Mouse (Mus musculus) lung, embryonic 14.5 days (tissue): ENCODE measurements around the gene Nrg4. TPM values are rescaled to one million over a fixed set of nuclear protein-coding genes. Genes with fewer than 3 reads are reported as not detected.

Experiments
- ATAC-seq: fragments of 200-750 bp; cut with Nextera tagmentation; 2 replicates; pipeline ENCODE4 v1.8.0; 2017; ENCODE audit warnings: mild to moderate bottlenecking, moderate TSS enrichment, moderate library complexity; ENCODE audit not compliant: insufficient read depth
- DNase-seq: peaks from one replicate; pipeline ENCODE4 v3.0.0-alpha.2; 2015
- H3K27ac ChIP-seq: fragments of 300-500 bp; sonication (generic); 2 replicates; pipeline ENCODE4 v1.5.1; 2014; ENCODE audit warnings: low read depth, mild to moderate bottlenecking, moderate library complexity
- H3K27me3 ChIP-seq: fragments of 300-500 bp; sonication (generic); 2 replicates; pipeline ENCODE4 v1.6.1; 2014; ENCODE audit warnings: low read length, control low read depth; ENCODE audit not compliant: insufficient read depth
- H3K36me3 ChIP-seq: fragments of 300-500 bp; sonication (generic); 2 replicates; pipeline ENCODE4 v1.6.1; 2014; ENCODE audit warnings: control low read depth; ENCODE audit not compliant: insufficient read depth
- H3K4me1 ChIP-seq: fragments of 300-500 bp; sonication (generic); 2 replicates; pipeline ENCODE4 v1.6.1; 2014; ENCODE audit warnings: antibody characterized with exemption, control low read depth; ENCODE audit not compliant: insufficient read depth
- H3K4me2 ChIP-seq: fragments of 300-500 bp; sonication (generic); 2 replicates; pipeline ENCODE4 v1.6.1; 2014; ENCODE audit warnings: mild to moderate bottlenecking
- H3K4me3 ChIP-seq: fragments of 300-500 bp; sonication (generic); 2 replicates; pipeline ENCODE4 v1.5.1; 2014; ENCODE audit warnings: low read depth, low read length
- H3K9ac ChIP-seq: fragments of 300-500 bp; sonication (generic); 2 replicates; pipeline ENCODE4 v1.6.1; 2014
- H3K9me3 ChIP-seq: fragments of 300-500 bp; sonication (generic); 2 replicates; pipeline ENCODE4 v1.6.1; 2016; ENCODE audit warnings: low read depth, low read length, control low read depth
- CTCF ChIP-seq: IDR thresholded peaks from 2 replicates; pipeline ENCODE4 v1.5.1; 2016; ENCODE audit warnings: antibody characterized with exemption, low read depth
- WGBS: fragments of 180-500 bp; shearing (Covaris S2); extraction: QIAGEN DNeasy Blood & Tissue Kit; methylation state at CpG from one replicate; pipeline ENCODE4 v1.1.7; 2014; 5-methylcytosine and 5-hydroxymethylcytosine counted together
- polyA plus RNA-seq: library from polyadenylated mRNA; unstranded; fragments of >200 nt; fragmentation: Nextera tagmentation; extraction: Ambion mirVana; gene quantifications from 2 replicates; pipeline ENCODE4 v1.2.1, GENCODE M21; 2014

Gene Nrg4
- polyA plus RNA-seq: 1.3 and 1.4 TPM in 2 replicates

DNA sequence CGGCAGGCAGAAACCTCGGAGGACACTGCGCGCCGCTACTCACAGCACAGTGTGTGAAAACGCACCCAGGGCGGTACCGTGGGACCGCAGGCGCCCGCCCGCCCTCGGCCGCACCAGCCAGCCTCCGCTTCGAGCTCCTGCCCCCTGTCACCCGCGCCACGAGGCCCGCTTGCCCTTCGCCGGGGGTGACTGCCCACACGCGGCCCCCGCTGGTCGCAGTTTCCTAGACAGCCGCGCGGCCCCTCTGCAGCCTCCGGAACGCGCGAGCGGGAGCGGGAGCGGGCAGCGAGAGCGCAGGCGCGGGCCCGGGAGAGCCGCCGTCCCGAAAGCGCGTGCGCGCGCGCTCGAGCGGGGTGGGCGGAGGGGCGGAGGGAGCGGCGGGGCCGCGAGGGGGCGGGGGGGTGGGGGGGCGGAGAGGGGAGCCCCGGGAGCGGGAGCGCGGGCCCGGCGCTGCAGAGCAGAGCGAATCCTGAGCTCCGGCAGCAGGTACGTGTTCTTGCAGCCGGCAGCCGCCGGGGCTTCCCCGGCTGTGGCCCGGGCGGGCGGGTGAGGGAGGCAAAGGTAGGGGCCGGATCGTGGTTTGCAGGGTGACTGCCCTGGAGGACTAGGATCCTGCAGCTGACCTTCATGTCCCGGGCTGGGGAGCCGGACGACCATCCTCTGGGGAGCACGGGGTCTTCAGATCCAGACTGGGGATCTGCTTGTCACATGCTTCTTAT, at the start of gene Nrg4, which contains the start of gene Tmem266:
Gene Nrg4 (minus strand): TSS at position 330 of the 719 bp plus-strand sequence.
Gene Tmem266 (plus strand): TSS at position 399 of the 719 bp plus-strand sequence.
- no peak for TF ChIP-seq CTCF
- Histone ChIP-seq H3K4me3 (peak within 1 kb of the TSS; percentile 64), H3K9me3 (no peaks in the 10 kb centered on the region), H3K4me2 (peak within 1 kb of the TSS; percentile 84), H3K36me3 (no peaks in the 10 kb centered on the region), H3K4me1 (no peaks in the 10 kb centered on the region), H3K27ac (no peak within 1 kb of the TSS), H3K9ac (peak within 1 kb of the TSS; percentile 60), H3K27me3 (peaks cover 33% of the 10 kb centered on the region)
- ATAC-seq (peak; percentile 92), DNase-seq (peak; percentile 88)
- under 1% methylated on average over 59 of the region's 82 CpGs for WGBS

- H3K4me3 ChIP-seq: no peak overlapping the region
- H3K27me3 ChIP-seq: no peaks in the 10 kb centered on the region
- no peak overlapping the region for H3K9ac ChIP-seq
- ATAC-seq (no peak), DNase-seq (no peak)
- H3K4me1 ChIP-seq: no peaks in the 10 kb centered on the region
- no peak for TF ChIP-seq CTCF
- H3K36me3 ChIP-seq: no peaks in the 10 kb centered on the region
- no peak overlapping the region for H3K27ac ChIP-seq
- H3K4me2 ChIP-seq: no peak overlapping the region
- 62% methylated on average over 7 of the region's 7 CpGs for WGBS
- no peaks in the 10 kb centered on the region for H3K9me3 ChIP-seq
Observed at GRCm38 (mm10) chr9:55371908-55372307, 45.3 kb upstream of the Nrg4 start.

DNA sequence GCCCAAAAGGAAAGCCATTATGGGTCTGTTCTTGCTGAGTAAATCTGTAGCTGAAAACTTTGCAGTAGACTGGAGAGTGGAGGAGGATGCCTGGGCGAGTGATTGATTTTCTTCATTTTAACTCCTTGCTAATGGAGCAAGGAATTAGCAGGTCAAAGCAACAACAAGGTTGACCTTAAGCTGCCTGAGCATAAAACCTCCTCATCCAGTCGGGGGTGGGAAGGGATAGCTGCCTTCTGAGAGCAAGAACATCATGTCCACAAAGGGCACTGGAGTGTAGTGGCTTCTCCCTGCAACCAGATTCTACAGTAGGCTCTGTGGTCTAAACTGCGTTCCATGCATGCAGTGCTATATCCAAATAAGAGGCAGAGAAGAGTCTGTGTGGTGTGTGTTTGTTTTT, 41.4 kb upstream of the Nrg4 start:
- no peaks in the 10 kb centered on the region for H3K27me3 ChIP-seq
- no peak for DNase-seq
- H3K9ac ChIP-seq: no peak overlapping the region
- no peaks in the 10 kb centered on the region for H3K4me1 ChIP-seq
- H3K4me3 ChIP-seq: no peak overlapping the region
- no peaks in the 10 kb centered on the region for H3K36me3 ChIP-seq
- H3K27ac ChIP-seq: no peak overlapping the region
- H3K9me3 ChIP-seq: no peaks in the 10 kb centered on the region
- WGBS: 35% methylated on average over 3 of the region's 3 CpGs
- no peak for ATAC-seq
- TF ChIP-seq CTCF: no peak
- H3K4me2 ChIP-seq: no peak overlapping the region

- H3K36me3 ChIP-seq: no peaks in the 10 kb centered on the region
- H3K27ac ChIP-seq: no peak overlapping the region
- no peak overlapping the region for H3K9ac ChIP-seq
- H3K27me3 ChIP-seq: no peaks in the 10 kb centered on the region
- H3K9me3 ChIP-seq: no peaks in the 10 kb centered on the region
- no peak for DNase-seq
- TF ChIP-seq CTCF: no peak
- H3K4me2 ChIP-seq: no peak overlapping the region
- ATAC-seq: no peak
- H3K4me1 ChIP-seq: no peaks in the 10 kb centered on the region
- no peak overlapping the region for H3K4me3 ChIP-seq
Observed at GRCm38 (mm10) chr9:55363707-55364106, 37.1 kb upstream of the Nrg4 start.

DNA sequence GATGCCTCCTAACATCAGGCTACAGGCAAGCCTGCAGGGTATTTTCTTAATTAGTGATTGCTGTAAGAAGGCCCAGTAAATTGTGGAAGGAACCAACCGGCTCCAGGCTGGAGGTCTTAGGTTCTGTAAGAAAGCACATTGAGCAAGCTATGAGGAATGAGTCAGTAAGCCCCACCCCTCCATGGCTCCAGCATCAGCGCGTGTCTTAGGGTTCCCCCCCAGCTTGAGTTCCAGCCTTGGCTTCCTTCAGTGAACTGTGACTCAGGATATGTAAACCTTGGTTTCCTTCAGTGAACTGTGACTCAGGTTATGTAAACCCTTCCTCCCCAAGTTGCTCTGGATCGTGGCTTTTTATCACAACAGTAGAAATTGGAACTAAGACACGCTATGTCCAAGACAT, 35.3 kb upstream of the Nrg4 start:
- Histone ChIP-seq H3K4me1 (no peaks in the 10 kb centered on the region), H3K9ac (no peak overlapping the region), H3K4me3 (no peak overlapping the region), H3K9me3 (no peaks in the 10 kb centered on the region), H3K36me3 (no peaks in the 10 kb centered on the region), H3K4me2 (no peak overlapping the region), H3K27ac (no peak overlapping the region), H3K27me3 (no peaks in the 10 kb centered on the region)
- DNase-seq (no peak), ATAC-seq (no peak)
- TF ChIP-seq CTCF: no peak
- WGBS: 33% methylated on average over 5 of the region's 5 CpGs

GRCm38 (mm10) chr9:55360861-55361260, 34.2 kb upstream of the Nrg4 start:
- Histone ChIP-seq H3K4me3 (no peak overlapping the region), H3K9me3 (no peaks in the 10 kb centered on the region), H3K4me2 (no peak overlapping the region), H3K27me3 (no peaks in the 10 kb centered on the region), H3K4me1 (no peaks in the 10 kb centered on the region), H3K36me3 (no peaks in the 10 kb centered on the region), H3K27ac (no peak overlapping the region), H3K9ac (no peak overlapping the region)
- no peak for TF ChIP-seq CTCF
- DNase-seq (no peak), ATAC-seq (no peak)
- 57% methylated on average over 7 of the region's 7 CpGs for WGBS

- DNase-seq: no peak
- WGBS: 75% methylated on average over 3 of the region's 3 CpGs
- H3K4me1 ChIP-seq: no peaks in the 10 kb centered on the region
- H3K36me3 ChIP-seq: no peaks in the 10 kb centered on the region
- H3K27me3 ChIP-seq: no peaks in the 10 kb centered on the region
- no peak overlapping the region for H3K27ac ChIP-seq
- H3K4me3 ChIP-seq: no peak overlapping the region
- H3K9me3 ChIP-seq: no peaks in the 10 kb centered on the region
- TF ChIP-seq CTCF: no peak
- no peak overlapping the region for H3K9ac ChIP-seq
- no peak for ATAC-seq
- H3K4me2 ChIP-seq: no peak overlapping the region
Observed at GRCm38 (mm10) chr9:55360372-55360771, 33.7 kb upstream of the Nrg4 start.
